ENCODE assay signal across 6 mouse cellular contexts in genomic region chr9:87127046-87127445, GRCm38 (mm10). TPM values are rescaled to one million over a fixed set of nuclear protein-coding genes. Genes with fewer than 3 reads are reported as not detected.
"Had no signal": no experiment of that assay in that cellular context is flagged by ENCODE, and none has a peak within 500 bp of the region (broad histone marks: within the 10 kb centered on the region; RNA-seq: fewer than 3 reads in every experiment).

No protein-coding gene starts in this region.

RNA-seq across cellular contexts. Expression of gene Mrap2, which starts 17.1 kb away (rescaled TPM):
- total RNA-seq: common myeloid progenitor, adult 5-6 weeks had no signal
- polyA plus RNA-seq: embryonic facial prominence, embryonic 10.5 days; embryonic facial prominence, embryonic 11.5 days; erythroblast, embryonic 14.5 days; forebrain, embryonic 10.5 days; forebrain, embryonic 11.5 days had no signal
